Mouse (Mus musculus) thymus, adult 2 months (tissue): ENCODE measurements at regions not wholly inside any gene's neighbourhood (a gene's known extent, or its start where the extent isn't known, plus 50 kb on each side); places are given as distances from the start of the nearest gene placed in this dataset.

Experiments used
- CTCF ChIP-seq: fragments of 200-500 bp; IDR thresholded peaks from 2 replicates; pipeline ENCODE4 v1.5.1; 2012; ENCODE audit warnings: mild to moderate bottlenecking, control low read depth, low read length, moderate library complexity, borderline replicate concordance; ENCODE audit not compliant: control insufficient read depth, poor library complexity, insufficient read depth; ENCODE audit errors: extremely low read depth
- POLR2A ChIP-seq: fragments of 200-500 bp; IDR thresholded peaks from 2 replicates; pipeline ENCODE4 v1.6.1; 2012; ENCODE audit warnings: mild to moderate bottlenecking, low read length, control low read depth, moderate library complexity; ENCODE audit not compliant: control insufficient read depth, poor library complexity, insufficient read depth; ENCODE audit errors: extremely low read depth

DNA sequence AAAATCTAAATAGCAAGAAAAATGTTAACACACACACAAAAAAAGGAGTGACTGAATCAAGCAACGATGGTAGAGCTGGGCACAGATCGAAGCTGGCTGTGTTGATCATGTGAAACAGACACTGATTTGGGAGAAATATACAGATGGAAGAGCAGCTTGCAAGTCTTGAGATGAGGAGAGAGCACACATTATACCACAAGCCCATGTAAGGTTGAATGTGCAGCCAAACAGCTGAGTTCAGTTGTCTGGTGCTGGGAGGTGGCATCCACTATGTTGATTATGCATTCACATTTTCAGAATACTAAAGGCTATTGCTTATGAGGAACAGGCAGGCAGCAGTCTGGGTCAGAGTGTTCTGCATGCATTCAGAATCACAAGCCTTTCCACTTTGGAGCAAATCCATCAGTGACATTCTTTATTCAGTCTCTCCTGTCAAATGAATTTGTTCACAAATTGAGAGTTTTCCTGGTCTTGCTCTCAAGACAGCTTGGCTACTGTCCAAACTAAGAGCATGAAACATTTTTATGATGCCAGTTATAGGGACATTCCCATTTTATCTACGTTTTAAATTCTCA lies 63.0 kb upstream of the Gprin3 start:
- TF ChIP-seq CTCF (no peak), POLR2A (no peak)
